Mouse (Mus musculus): ENCODE measurements around the gene Shc4. TPM values are rescaled to one million over a fixed set of nuclear protein-coding genes. Genes with fewer than 3 reads are reported as not detected.

Shc4 gene
- polyA plus RNA-seq, 1 experiment from 2014 or later, result 1.2 TPM

DNA sequence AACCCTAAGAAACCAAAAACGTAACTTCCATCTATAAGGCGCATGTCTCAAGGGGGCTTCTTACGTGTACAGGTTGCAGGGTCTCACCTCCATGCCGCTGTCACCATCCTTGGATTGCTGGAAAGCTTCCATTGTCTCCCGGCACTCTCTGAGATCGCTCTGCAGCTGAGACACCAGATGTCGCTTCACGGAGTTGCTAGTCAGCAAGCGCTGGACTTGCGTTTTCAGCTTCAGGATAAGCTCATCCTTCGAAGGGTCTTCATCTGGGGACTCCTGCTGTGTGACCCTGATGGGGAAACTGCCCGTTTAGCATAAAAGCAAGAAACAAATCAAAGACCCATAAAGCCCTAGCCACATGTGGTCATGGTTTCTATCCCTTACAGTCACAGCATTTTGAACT, 129.2 kb downstream of the Shc4 start:
- no peak for ATAC-seq (replicated peaks; ENCODE audit: insufficient number of reproducible peaks, low FRiP score, low TSS enrichment)
- Histone ChIP-seq H3K36me3 (ENCODE audit: control insufficient read depth, insufficient read depth, low read length) (peaks cover 12% of the 10 kb centered on the region), H3K27me3 (ENCODE audit: control insufficient read depth, insufficient read depth, low read length) (no peaks in the 10 kb centered on the region), H3K4me3 (ENCODE audit: low read depth, low read length) (no peak overlapping the region), H3K4me2 (no peak overlapping the region), H3K27ac (ENCODE audit: low read depth, low read length) (no peak overlapping the region), H3K4me1 (ENCODE audit: control insufficient read depth, insufficient read depth, low read length) (no peaks in the 10 kb centered on the region), H3K9ac (ENCODE audit: low read depth, low read length) (no peak overlapping the region), H3K9me3 (replicated peaks; ENCODE audit: control insufficient read depth, low read length) (no peaks in the 10 kb centered on the region)
- WGBS (ENCODE audit: insufficient replicate concordance), result 90% methylated on average over 12 of the region's 12 CpGs

DNA sequence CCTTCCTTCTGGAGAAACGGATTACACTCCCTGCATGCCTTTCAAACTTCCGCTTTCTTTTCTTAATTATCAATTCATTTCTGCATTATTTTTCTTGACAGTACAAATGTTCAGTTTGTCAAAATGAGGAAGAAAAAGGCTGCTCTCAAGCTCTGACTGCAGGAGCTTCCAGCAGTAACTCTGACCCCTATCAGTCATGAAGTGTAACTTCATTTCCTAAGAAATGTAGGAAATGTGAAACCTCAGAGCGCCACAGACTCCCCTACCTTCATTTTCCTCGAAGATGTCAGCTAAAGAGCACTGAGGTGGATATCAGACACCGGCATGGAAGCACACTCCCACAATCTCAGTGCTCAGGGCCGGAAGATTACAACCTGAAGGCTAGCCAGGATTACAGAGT, 129.9 kb downstream of the Shc4 start:
- Histone ChIP-seq H3K4me2 (no peak overlapping the region), H3K9ac (ENCODE audit: low read depth, low read length) (no peak overlapping the region), H3K9me3 (replicated peaks; ENCODE audit: control insufficient read depth, low read length) (no peaks in the 10 kb centered on the region), H3K27ac (ENCODE audit: low read depth, low read length) (no peak overlapping the region), H3K4me1 (ENCODE audit: control insufficient read depth, insufficient read depth, low read length) (no peaks in the 10 kb centered on the region), H3K27me3 (ENCODE audit: control insufficient read depth, insufficient read depth, low read length) (no peaks in the 10 kb centered on the region), H3K36me3 (ENCODE audit: control insufficient read depth, insufficient read depth, low read length) (peaks cover 12% of the 10 kb centered on the region), H3K4me3 (ENCODE audit: low read depth, low read length) (no peak overlapping the region)
- ATAC-seq (replicated peaks; ENCODE audit: insufficient number of reproducible peaks, low FRiP score, low TSS enrichment), result no peak
- 75% methylated on average over 6 of the region's 6 CpGs for WGBS (ENCODE audit: insufficient replicate concordance)

DNA sequence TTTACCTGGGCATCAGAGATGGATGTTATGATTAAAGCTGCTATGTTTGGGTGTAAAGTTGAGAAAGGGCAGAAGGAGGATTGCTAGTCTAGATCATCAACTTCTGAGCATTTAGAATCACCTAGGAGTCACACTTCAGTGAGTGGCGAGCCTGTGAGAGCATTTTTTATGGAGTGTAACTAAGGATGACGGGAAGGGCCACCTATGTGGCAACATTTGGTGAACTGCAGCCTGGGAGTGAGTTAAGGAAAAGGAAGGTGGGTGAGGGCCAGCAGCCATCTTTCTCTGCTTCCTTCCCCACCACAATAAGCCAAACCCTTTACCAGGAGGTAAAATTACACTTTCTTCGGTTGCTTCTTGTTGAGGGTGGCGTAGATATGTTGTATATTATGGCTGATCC, 132.1 kb downstream of the Shc4 start:
- Histone ChIP-seq H3K4me2 (no peak overlapping the region), H3K4me1 (ENCODE audit: control insufficient read depth, insufficient read depth, low read length) (no peaks in the 10 kb centered on the region), H3K9ac (ENCODE audit: low read depth, low read length) (no peak overlapping the region), H3K27me3 (ENCODE audit: control insufficient read depth, insufficient read depth, low read length) (no peaks in the 10 kb centered on the region), H3K36me3 (ENCODE audit: control insufficient read depth, insufficient read depth, low read length) (peaks cover 18% of the 10 kb centered on the region), H3K9me3 (replicated peaks; ENCODE audit: control insufficient read depth, low read length) (no peaks in the 10 kb centered on the region), H3K27ac (ENCODE audit: low read depth, low read length) (no peak overlapping the region), H3K4me3 (ENCODE audit: low read depth, low read length) (no peak overlapping the region)
- no peak for ATAC-seq (replicated peaks; ENCODE audit: insufficient number of reproducible peaks, low FRiP score, low TSS enrichment)
- 92% methylated on average over 4 of the region's 4 CpGs for WGBS (ENCODE audit: insufficient replicate concordance)

DNA sequence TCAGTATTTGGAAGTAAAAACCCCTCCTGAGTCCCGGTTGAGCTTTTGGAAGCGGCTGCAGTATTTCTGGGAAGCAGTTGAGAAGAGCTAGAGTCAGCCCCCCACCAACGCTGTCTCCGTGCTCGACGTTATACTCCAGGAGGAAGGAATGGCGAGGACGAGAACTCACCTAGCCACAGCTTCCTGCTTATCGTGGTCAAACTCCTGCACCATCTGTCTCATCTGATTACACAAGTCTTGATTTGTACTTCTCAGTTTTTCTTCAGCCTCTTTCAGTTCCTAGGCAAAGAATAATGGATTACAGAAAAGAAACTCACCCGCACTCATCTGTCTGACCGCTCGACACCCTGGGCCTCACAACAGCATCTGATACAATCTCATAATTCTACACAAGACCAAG, 134.7 kb downstream of the Shc4 start:
- no peaks in the 10 kb centered on the region for H3K27me3 ChIP-seq (ENCODE audit: control insufficient read depth, insufficient read depth, low read length)
- H3K4me1 ChIP-seq (ENCODE audit: control insufficient read depth, insufficient read depth, low read length), result no peaks in the 10 kb centered on the region
- H3K27ac ChIP-seq (ENCODE audit: low read depth, low read length), result no peak overlapping the region
- H3K4me3 ChIP-seq (ENCODE audit: low read depth, low read length), result no peak overlapping the region
- no peak overlapping the region for H3K4me2 ChIP-seq
- ATAC-seq (replicated peaks; ENCODE audit: insufficient number of reproducible peaks, low FRiP score, low TSS enrichment), result no peak
- peaks cover 21% of the 10 kb centered on the region for H3K36me3 ChIP-seq (ENCODE audit: control insufficient read depth, insufficient read depth, low read length)
- H3K9ac ChIP-seq (ENCODE audit: low read depth, low read length), result no peak overlapping the region
- WGBS (ENCODE audit: insufficient replicate concordance), result 92% methylated on average over 12 of the region's 12 CpGs
- no peaks in the 10 kb centered on the region for H3K9me3 ChIP-seq (replicated peaks; ENCODE audit: control insufficient read depth, low read length)

DNA sequence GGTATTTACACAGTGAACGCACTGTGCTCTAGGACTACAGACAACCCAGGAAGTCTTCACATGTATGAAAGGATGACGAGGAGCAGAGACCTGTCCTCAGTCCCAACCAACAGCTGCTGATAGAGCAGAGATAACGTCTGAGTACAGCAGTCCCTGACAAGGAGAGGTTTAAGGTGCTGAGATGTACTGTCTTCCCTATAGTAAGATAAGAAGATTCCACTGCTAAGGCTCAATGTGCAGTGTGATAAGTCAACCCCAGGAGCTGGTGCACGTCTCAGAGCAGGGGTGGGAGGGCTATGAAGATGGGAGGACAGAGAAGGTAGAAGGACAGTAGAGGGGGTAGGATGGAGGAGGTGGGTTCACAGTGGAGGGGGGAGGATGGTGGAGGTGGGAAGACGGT, 142.9 kb downstream of the Shc4 start:
- 34% methylated on average over 5 of the region's 5 CpGs for WGBS (ENCODE audit: insufficient replicate concordance)
- Histone ChIP-seq H3K36me3 (ENCODE audit: control insufficient read depth, insufficient read depth, low read length) (peaks cover 17% of the 10 kb centered on the region), H3K4me3 (ENCODE audit: low read depth, low read length) (no peak overlapping the region), H3K27me3 (ENCODE audit: control insufficient read depth, insufficient read depth, low read length) (no peaks in the 10 kb centered on the region), H3K27ac (ENCODE audit: low read depth, low read length) (no peak overlapping the region), H3K4me1 (ENCODE audit: control insufficient read depth, insufficient read depth, low read length) (no peaks in the 10 kb centered on the region; the same call in 1 of the 2 replicates), H3K4me2 (no peak overlapping the region), H3K9me3 (replicated peaks; ENCODE audit: control insufficient read depth, low read length) (no peaks in the 10 kb centered on the region), H3K9ac (ENCODE audit: low read depth, low read length) (no peak overlapping the region)
- ATAC-seq (replicated peaks; ENCODE audit: insufficient number of reproducible peaks, low FRiP score, low TSS enrichment), result no peak

DNA sequence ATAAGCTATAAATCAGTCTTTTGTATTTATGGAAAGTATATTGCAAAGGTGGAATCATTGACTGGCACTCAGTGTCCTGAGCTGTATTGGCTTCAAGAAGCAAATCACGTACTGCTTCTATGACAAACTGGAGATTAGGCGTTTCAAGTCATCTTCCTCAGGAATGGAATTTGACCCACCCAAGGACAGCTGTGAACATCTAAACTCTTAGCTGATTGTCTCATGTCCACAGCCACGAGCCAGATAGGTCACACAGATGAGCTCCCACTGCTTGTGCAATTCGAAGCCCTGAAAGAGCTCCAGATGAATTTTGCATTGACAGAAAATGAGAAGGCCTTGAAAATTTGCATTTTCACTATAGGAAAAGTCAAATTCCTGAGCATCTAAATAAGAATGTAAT, 146.3 kb downstream of the Shc4 start:
- Histone ChIP-seq H3K27me3 (ENCODE audit: control insufficient read depth, insufficient read depth, low read length) (no peaks in the 10 kb centered on the region), H3K27ac (ENCODE audit: low read depth, low read length) (no peak overlapping the region), H3K9ac (ENCODE audit: low read depth, low read length) (no peak overlapping the region), H3K4me1 (ENCODE audit: control insufficient read depth, insufficient read depth, low read length) (no peaks in the 10 kb centered on the region; the same call in 1 of the 2 replicates), H3K9me3 (replicated peaks; ENCODE audit: control insufficient read depth, low read length) (no peaks in the 10 kb centered on the region), H3K4me3 (ENCODE audit: low read depth, low read length) (no peak overlapping the region), H3K36me3 (ENCODE audit: control insufficient read depth, insufficient read depth, low read length) (peaks cover 32% of the 10 kb centered on the region), H3K4me2 (no peak overlapping the region)
- no peak for ATAC-seq (replicated peaks; ENCODE audit: insufficient number of reproducible peaks, low FRiP score, low TSS enrichment)
- WGBS (ENCODE audit: insufficient replicate concordance), result 63% methylated on average over 4 of the region's 4 CpGs

Other genes starting within 250 kb of the Shc4 start
- gene Gm9913, start 219.1 kb downstream of the Shc4 start, polyA plus RNA-seq (2014; fragmentation: Nextera tagmentation; extraction: Ambion mirVana), result 0.42 and 0.45 TPM in 2 replicates
- gene Fbn1, start 216.2 kb downstream of the Shc4 start, polyA plus RNA-seq (2014; fragmentation: Nextera tagmentation; extraction: Ambion mirVana), result 28.5 and 31.9 TPM in 2 replicates
- gene Cep152, start 99.0 kb downstream of the Shc4 start, polyA plus RNA-seq (2014; fragmentation: Nextera tagmentation; extraction: Ambion mirVana), result 5.2 and 5.3 TPM in 2 replicates
- gene Eid1, start 51.1 kb downstream of the Shc4 start, polyA plus RNA-seq (2014; fragmentation: Nextera tagmentation; extraction: Ambion mirVana), result 182 and 197 TPM in 2 replicates
- gene Secisbp2l, start 58.7 kb upstream of the Shc4 start, polyA plus RNA-seq (2014; fragmentation: Nextera tagmentation; extraction: Ambion mirVana), result 16.7 and 18.8 TPM in 2 replicates
- gene Galk2, start 135.0 kb upstream of the Shc4 start, polyA plus RNA-seq (2014; fragmentation: Nextera tagmentation; extraction: Ambion mirVana), result 35.2 and 38.9 TPM in 2 replicates
- gene Cops2, start 135.0 kb upstream of the Shc4 start, polyA plus RNA-seq (2014; fragmentation: Nextera tagmentation; extraction: Ambion mirVana), result 81.9 and 84.1 TPM in 2 replicates

Data from heart, embryonic 11.5 days (tissue).